Mouse (Mus musculus) cerebellum, postnatal 25 days (tissue): Measurements from ENCODE around the gene Pcyt1b.

Experiments
- DNase-seq, 2 experiments: peaks; one replicate each; pipeline ENCODE4 v3.0.0; 2021; ENCODE audit warnings: mixed read lengths in 2 of 2

The Pcyt1b gene

GRCm38 (mm10) chrX:93732975-93733748, 78.5 kb downstream of the Pcyt1b start:
- no peak for DNase-seq

- DNase-seq: no peak
Measured at GRCm38 (mm10) chrX:93749165-93749564, 94.5 kb downstream of the Pcyt1b start.

GRCm38 (mm10) chrX:93750566-93750965, 95.9 kb downstream of the Pcyt1b start:
- no peak for DNase-seq

- DNase-seq: no peak
Measured at GRCm38 (mm10) chrX:93755210-93755842, 100.7 kb downstream of the Pcyt1b start.

GRCm38 (mm10) chrX:93756867-93757455, 102.3 kb downstream of the Pcyt1b start:
- no peak for DNase-seq

GRCm38 (mm10) chrX:93760770-93761169, 106.1 kb downstream of the Pcyt1b start:
- no peak for DNase-seq

GRCm38 (mm10) chrX:93789562-93789961, 134.9 kb downstream of the Pcyt1b start:
- no peak for DNase-seq

GRCm38 (mm10) chrX:93793168-93793567, 138.5 kb downstream of the Pcyt1b start:
- peak; percentile 45 to 55 for DNase-seq
